Mouse (Mus musculus) layer of hippocampus, postnatal 10 days (tissue): Measurements from ENCODE around the gene Dock10. TPM values are rescaled to one million over a fixed set of nuclear protein-coding genes. Genes with fewer than 3 reads are reported as not detected.

Experiments used
- DNase-seq, 2 experiments: peaks; one replicate each; pipeline ENCODE4 v3.0.0; 2021; ENCODE audit warnings: low spot score in 2 of 2
- total RNA-seq, 2 experiments: library from RNA; stranded (reverse); gene quantifications; 2 replicates each; pipeline ENCODE4 v1.2.3; 2021

Dock10 gene
- total RNA-seq, 2 experiments from 2014 or later, result 24.1 to 25.6 TPM

GRCm38 (mm10) chr1:80730174-80730573 is 28.2 kb downstream of the Dock10 start:
- DNase-seq, result no peak

- DNase-seq, result no peak
Observed at GRCm38 (mm10) chr1:80728183-80728582, 30.1 kb downstream of the Dock10 start.

DNA sequence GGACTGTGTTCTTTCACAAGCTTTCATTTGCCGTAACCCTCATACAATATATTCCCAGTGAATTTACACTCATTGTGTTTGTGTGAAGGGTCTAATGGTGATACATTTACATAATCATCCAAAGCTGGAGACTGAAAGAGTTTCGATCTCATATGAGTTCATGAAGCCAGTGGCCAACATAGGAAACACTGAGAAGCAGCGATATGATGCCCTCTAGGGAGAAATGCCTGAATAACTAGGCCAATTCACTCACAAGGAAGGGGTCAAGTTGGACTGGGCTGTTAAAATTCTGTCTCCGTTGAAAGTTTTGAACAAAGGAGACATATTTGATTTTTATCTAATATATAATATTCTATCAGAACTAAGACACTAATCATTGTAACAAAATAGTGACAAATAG is 30.9 kb downstream of the Dock10 start:
- DNase-seq, result no peak

DNA sequence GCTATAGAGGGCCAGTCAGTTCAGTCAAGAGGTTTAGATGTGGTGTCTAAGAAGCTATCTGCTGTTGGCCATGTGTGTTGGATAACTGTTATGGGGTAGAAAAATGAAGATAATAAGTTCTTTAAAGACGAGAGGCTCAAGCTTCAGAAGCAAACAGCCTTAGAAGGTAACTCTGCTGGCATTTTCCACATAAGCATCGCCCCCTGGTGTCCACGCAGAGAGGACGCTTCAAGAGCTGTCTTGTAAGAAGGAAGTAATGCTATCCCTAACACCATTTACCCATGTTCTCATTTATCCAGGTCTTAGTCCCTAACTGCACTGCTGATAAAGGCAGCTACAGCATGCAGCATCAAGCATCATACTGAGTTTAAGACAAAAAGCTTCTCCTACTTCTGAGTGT is 35.7 kb downstream of the Dock10 start:
- peak; percentile 44 to 53 for DNase-seq

DNA sequence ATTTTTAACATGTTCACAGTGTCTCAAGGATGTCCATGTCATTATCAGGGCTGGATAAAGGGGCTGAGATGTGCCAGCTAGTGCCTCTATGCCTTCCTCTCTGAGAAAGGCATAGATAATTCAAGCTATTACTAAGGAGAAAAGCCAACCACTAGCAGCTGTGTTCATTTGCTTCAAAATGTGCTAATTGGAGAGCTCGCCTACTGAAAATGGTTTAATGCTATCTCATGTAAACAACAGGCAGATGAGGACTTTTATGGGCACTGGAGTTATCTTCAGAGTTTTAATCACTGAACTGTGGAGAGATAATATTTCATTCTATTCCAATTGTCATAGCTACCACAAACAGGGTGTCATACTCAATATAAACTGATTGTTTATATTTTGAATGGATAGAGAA is 36.3 kb downstream of the Dock10 start:
- no peak for DNase-seq

DNA sequence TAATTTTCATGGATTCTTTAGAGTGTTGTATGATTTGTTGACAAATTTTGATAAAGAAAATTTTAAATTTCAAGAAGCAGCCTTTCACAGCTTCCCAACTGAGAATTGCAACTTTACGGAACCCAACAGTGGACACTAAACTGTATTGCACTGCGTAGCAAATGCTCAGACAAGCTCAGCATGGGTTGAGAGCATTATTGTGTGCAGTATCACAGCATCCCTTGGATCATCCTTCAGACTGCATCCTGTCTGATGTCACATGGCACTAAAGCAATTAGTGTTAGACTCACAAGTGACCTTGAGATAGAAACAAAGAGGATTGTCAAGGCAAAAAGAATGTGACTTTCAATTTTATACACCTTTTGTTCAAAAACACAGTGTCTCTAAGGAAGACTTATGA is 37.1 kb downstream of the Dock10 start:
- no peak for DNase-seq

GRCm38 (mm10) chr1:80720146-80720545 is 38.2 kb downstream of the Dock10 start:
- no peak for DNase-seq

DNA sequence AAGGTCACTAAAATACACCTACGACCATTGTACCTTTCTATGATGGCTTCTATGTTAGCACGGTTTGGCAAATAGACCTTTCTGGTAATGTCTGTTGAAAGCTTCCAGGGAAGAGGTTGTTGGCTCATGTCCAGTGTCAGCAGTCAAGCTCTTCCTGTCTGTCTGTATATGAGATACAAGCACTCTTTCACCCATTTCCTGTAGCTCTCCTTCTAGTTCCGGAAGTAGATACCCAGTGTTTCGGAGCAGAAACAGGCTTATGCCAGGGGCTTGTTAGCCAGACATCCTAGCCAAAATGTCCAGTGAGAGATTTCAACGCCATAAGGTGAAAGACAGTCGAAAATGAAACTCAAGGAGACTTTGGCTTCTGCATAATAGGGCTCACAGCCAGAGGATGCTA is 38.9 kb downstream of the Dock10 start:
- DNase-seq, result no peak

- no peak for DNase-seq
Observed at GRCm38 (mm10) chr1:80718666-80719065, 39.7 kb downstream of the Dock10 start.

GRCm38 (mm10) chr1:80715917-80716316 is 42.4 kb downstream of the Dock10 start:
- no peak for DNase-seq

DNA sequence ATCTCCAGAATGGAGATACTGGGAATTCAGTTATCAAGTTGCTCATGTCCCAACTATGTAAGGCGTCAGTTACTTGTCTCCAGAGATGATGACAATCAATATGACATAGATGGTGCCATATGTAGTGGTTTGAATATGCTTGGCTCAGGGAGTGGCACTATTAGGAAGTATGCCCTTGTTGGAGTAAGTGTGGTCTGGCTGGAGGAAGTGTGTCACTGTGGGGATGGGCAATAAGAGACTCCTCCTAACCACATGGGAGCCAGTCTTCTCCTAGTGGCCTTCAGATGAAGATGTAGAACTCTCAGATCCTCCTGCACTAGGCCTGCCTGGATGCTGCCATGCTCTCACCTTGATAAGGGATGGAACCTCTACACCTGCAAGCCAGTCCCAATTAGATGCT is 44.4 kb downstream of the Dock10 start:
- DNase-seq, result no peak

GRCm38 (mm10) chr1:80710607-80711261 is 47.6 kb downstream of the Dock10 start:
- DNase-seq, result no peak

- no peak for DNase-seq
Observed at GRCm38 (mm10) chr1:80710097-80710541, 48.2 kb downstream of the Dock10 start.

GRCm38 (mm10) chr1:80709299-80709698 is 49.0 kb downstream of the Dock10 start:
- peak in 1 of 2 experiments; percentile 41 for DNase-seq

DNA sequence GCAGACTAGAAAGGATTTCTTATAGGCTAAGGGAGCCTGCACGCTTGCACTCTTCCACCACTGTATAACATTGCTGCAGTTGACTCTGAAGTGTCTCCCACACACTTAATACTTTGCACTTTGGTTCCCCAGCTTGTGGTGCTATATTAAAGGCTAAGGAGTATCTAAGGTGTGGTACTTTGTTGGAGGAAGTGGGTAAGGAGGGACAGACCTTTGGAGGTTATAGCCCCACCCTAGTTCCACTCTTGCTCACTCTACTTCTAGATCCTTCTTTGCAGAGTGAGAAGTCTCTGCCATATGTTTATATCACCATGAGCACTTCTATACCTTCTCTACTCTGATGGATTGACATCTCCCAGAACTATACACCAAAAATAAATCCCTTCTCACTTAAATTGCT is 55.0 kb downstream of the Dock10 start:
- no peak for DNase-seq

DNA sequence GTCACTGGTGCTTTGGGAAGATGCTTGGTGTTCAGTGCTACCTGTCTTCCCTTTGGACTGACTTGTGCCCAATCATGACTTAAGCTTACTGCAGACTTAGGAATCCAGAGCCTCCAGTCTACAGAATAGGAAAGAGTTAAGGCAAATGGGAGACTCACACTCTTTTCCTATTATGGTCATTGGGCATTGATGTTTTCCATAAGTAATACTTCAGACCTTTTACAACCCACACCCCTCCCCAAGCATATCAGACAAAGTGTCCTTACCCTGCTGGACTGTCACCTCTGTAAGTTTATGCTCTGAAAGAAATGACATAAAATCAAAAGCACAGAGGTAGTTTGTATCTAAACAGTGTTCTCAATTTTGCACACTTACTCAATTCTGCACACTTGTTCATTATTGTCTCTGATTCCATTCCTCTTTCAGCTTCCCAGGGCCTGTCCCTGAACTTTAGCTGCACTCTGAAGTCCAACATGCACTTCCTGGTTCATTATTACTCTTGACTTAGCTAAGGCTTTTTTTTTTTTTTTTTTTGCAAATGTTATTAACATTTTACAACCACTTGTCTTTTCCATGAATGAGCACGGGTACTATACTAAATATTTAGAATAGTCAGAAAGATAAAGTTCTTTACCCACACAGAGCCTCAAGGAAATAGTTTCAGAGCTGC is 82.2 kb downstream of the Dock10 start:
- no peak for DNase-seq

- DNase-seq, result no peak
Observed at GRCm38 (mm10) chr1:80671730-80672129, 86.6 kb downstream of the Dock10 start.

GRCm38 (mm10) chr1:80671056-80671455 is 87.3 kb downstream of the Dock10 start:
- DNase-seq, result no peak

- no peak for DNase-seq
Observed at GRCm38 (mm10) chr1:80670387-80670786, 87.9 kb downstream of the Dock10 start.

DNA sequence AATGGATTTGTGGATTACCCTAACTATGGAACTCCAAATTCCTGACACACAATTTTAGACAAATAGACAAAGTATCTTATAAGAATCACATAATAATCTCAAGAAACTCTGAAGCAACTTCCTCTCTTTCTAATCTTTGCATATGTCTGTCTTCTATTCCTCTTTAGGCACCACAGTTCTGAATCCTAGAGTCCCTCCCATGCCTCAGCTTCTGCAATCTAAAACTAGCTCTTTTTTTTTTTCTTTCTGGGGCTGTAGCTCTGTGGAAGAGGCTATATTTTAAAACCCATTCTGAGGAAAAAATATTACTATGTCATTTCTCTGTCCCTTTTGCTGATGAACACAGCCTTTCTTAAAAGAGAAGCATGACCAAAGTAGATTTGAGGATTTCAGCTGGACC is 92.6 kb downstream of the Dock10 start:
- no peak for DNase-seq

- DNase-seq, result no peak
Observed at GRCm38 (mm10) chr1:80665161-80665560, 93.2 kb downstream of the Dock10 start.

- DNase-seq, result no peak
Observed at GRCm38 (mm10) chr1:80661506-80662402, 96.6 kb downstream of the Dock10 start.
